Comparison of ENCODE assay signal across 19 mouse cellular contexts in genomic region chr4:142982585-142983294, GRCm38 (mm10).
DNase-seq lines count a peak whose midpoint lies in the region; ATAC-seq and TF ChIP-seq lines count a peak whose summit lies in the region.
"Had no signal": no experiment of that assay in that cellular context is flagged by ENCODE, and none has a peak within 500 bp of the region (broad histone marks: within the 10 kb centered on the region; RNA-seq: fewer than 3 reads in every experiment).

No protein-coding gene starts in this region.

- no peak overlapping the region for H3K9ac ChIP-seq in midbrain, postnatal 0 days (replicated peaks; ENCODE audit: low read length, poor library complexity, severe bottlenecking)
- H3K9ac ChIP-seq in intestine, embryonic 16.5 days (ENCODE audit: low read depth, low read length): no peak overlapping the region
- H3K9ac ChIP-seq: limb, embryonic 12.5 days; liver, embryonic 15.5 days had no signal

- H3K27ac ChIP-seq in midbrain, embryonic 10.5 days (replicated peaks): 0 out of 2 replicates have a peak overlapping the region, but pooled peaks have one; percentile 14
- H3K27ac ChIP-seq in midbrain, postnatal 0 days (ENCODE audit: low read depth, low read length): no peak overlapping the region
- H3K27ac ChIP-seq in gastrocnemius, adult 2 months: no peak overlapping the region
- H3K27ac ChIP-seq in intestine, embryonic 16.5 days (ENCODE audit: low read length): no peak overlapping the region
- H3K27ac ChIP-seq: left cerebral cortex, adult 2 months; limb, embryonic 12.5 days; liver, embryonic 15.5 days had no signal

- peak; percentile 11 for DNase-seq in embryo, embryonic 10 days (ENCODE audit: low spot score)
- DNase-seq in embryo, embryonic 9.5 days (ENCODE audit: extremely low spot score): no peak
- DNase-seq in midbrain, embryonic 10.5 days (ENCODE audit: low spot score): no peak
- no peak for DNase-seq in midbrain, postnatal 0 days (ENCODE audit: low spot score)
- DNase-seq in mesoderm, embryonic 11.5 days (ENCODE audit: low read depth, low spot score): peak; percentile 42
- DNase-seq in retina, postnatal 1 day: peak; percentile 48
- no peak for DNase-seq in gastrocnemius, adult 2 months
- DNase-seq: adrenal gland, postnatal 14 days; cerebellum, postnatal 14 days; right cerebral cortex, adult 18-20 months; thymus, postnatal 36 days had no signal

- H3K4me3 ChIP-seq in midbrain, embryonic 10.5 days: no peak overlapping the region
- H3K4me3 ChIP-seq in midbrain, postnatal 0 days (ENCODE audit: low read depth, low read length): no peak overlapping the region
- H3K4me3 ChIP-seq in gastrocnemius, adult 2 months: no peak overlapping the region
- H3K4me3 ChIP-seq in intestine, embryonic 16.5 days (ENCODE audit: low read length): no peak overlapping the region
- H3K4me3 ChIP-seq: left cerebral cortex, adult 2 months; limb, embryonic 12.5 days; liver, embryonic 15.5 days; megakaryocyte, embryonic 14.5 days had no signal

- no peak overlapping the region for H3K4me2 ChIP-seq in midbrain, postnatal 0 days (ENCODE audit: low read depth, low read length, poor library complexity, severe bottlenecking)
- no peak overlapping the region for H3K4me2 ChIP-seq in intestine, embryonic 16.5 days (ENCODE audit: low read depth, low read length)
- H3K4me2 ChIP-seq: limb, embryonic 12.5 days; liver, embryonic 15.5 days had no signal

- intact Hi-C loops in gastrocnemius, adult 2 months (cut with DNase I): no loop called here

- TF ChIP-seq CTCF in midbrain, postnatal 0 days (IDR thresholded peaks at IDR 0.05): no peak
- TF ChIP-seq CTCF in gastrocnemius, adult 2 months (IDR thresholded peaks at IDR 0.05): no peak

- ATAC-seq in midbrain, postnatal 0 days (ENCODE audit: low FRiP score): no peak
- no peak for ATAC-seq in intestine, embryonic 16.5 days
- ATAC-seq: forebrain, embryonic 14.5 days; inflammation-experienced regulatory T-cells, adult 6 months had no signal

- H3K36me3 ChIP-seq in midbrain, embryonic 10.5 days: no peaks in the 10 kb centered on the region
- no peaks in the 10 kb centered on the region for H3K36me3 ChIP-seq in midbrain, postnatal 0 days (ENCODE audit: insufficient read depth, low read length)
- no peaks in the 10 kb centered on the region for H3K36me3 ChIP-seq in intestine, embryonic 16.5 days (ENCODE audit: control insufficient read depth, insufficient read depth, low read length)
- H3K36me3 ChIP-seq: limb, embryonic 12.5 days; liver, embryonic 15.5 days had no signal

- 59% methylated on average over 8 of the region's 8 CpGs for WGBS in midbrain, embryonic 10.5 days
- WGBS in midbrain, postnatal 0 days: 53% methylated on average over 8 of the region's 8 CpGs
- 61% methylated on average over 8 of the region's 8 CpGs for WGBS in intestine, embryonic 16.5 days

- no peaks in the 10 kb centered on the region for H3K27me3 ChIP-seq in midbrain, embryonic 10.5 days (ENCODE audit: low read depth, poor library complexity, severe bottlenecking)
- no peaks in the 10 kb centered on the region for H3K27me3 ChIP-seq in midbrain, postnatal 0 days (ENCODE audit: insufficient read depth, low read length)
- no peaks in the 10 kb centered on the region for H3K27me3 ChIP-seq in intestine, embryonic 16.5 days (replicated peaks; ENCODE audit: control insufficient read depth, insufficient read depth, low read length)
- H3K27me3 ChIP-seq: CH12.LX; limb, embryonic 12.5 days; liver, embryonic 15.5 days; megakaryocyte, embryonic 14.5 days had no signal

- peaks cover 22% of the 10 kb centered on the region for H3K4me1 ChIP-seq in midbrain, embryonic 10.5 days
- H3K4me1 ChIP-seq in midbrain, postnatal 0 days (ENCODE audit: insufficient read depth, low read length): no peaks in the 10 kb centered on the region
- no peaks in the 10 kb centered on the region for H3K4me1 ChIP-seq in intestine, embryonic 16.5 days (ENCODE audit: control insufficient read depth, insufficient read depth, low read length)
- H3K4me1 ChIP-seq: liver, embryonic 15.5 days; megakaryocyte, embryonic 14.5 days had no signal

- H3K9me3 ChIP-seq in midbrain, embryonic 10.5 days (replicated peaks): no peaks in the 10 kb centered on the region
- H3K9me3 ChIP-seq in midbrain, postnatal 0 days (ENCODE audit: low read length): no peaks in the 10 kb centered on the region
- H3K9me3 ChIP-seq in intestine, embryonic 16.5 days (ENCODE audit: control insufficient read depth, low read length): no peaks in the 10 kb centered on the region
- H3K9me3 ChIP-seq: limb, embryonic 12.5 days; liver, embryonic 15.5 days had no signal

Comparison
In these comparisons a context has a peak if more than half of its experiments do, and no peak if none do; other contexts are left out.
1. DNase-seq: peak in embryo, embryonic 10 days (single experiment), mesoderm, embryonic 11.5 days (single experiment) and retina, postnatal 1 day (single experiment); none in embryo, embryonic 9.5 days (single experiment), midbrain, embryonic 10.5 days (single experiment), midbrain, postnatal 0 days (single experiment) and gastrocnemius, adult 2 months (single experiment).